Mouse (Mus musculus): ENCODE data around the gene Smok2a.
"Not testable (repeated sequence)": the region's sequence is repeated elsewhere in the genome, so short reads cannot be mapped to it uniquely, and the experiment has no call there.

Gene Smok2a

DNA sequence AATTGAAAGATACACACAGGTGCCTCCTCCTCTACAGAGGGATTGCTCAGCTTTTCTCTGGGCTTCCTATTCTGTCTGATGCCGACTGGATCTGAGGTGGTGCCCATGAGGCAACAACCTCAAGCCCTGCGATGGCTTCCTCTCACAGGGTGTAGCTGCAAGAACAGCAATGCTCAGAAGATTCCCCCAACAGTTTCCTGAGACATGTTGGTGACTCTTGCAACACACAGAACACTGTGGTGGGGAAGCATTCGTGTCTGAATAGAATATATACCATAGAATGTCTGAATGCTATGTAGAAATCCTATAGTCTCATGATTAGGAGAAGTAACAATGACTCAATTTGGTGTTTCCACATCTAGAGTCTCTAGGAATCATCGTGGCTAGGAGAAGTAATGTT lies 6.8 kb upstream of the Smok2a start:
- in situ Hi-C loops (cut with MboI, MseI), result loop anchor here (10.0 kb wide), 1 partner anchor 111 kb away; no protein-coding TSS in a partner anchor

DNA sequence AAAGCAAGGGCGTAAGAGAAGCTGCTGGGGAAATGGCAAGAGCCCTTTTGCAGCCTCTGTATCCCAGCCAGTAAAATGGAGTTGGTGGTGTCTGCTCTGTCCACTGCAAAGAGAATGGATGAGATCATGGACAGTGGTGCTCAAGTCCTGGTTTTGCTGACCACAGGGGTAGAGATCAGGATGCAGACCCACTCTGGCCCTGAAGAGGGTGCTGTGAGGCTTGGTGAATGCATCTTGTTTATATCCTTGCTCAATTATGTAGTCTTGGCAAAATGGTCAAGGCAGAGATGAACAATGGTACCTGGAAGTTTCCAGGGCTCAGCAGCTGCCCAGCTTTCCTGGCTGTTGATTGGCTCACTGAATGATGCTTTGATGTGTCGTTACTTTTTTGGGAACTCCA lies 5.4 kb upstream of the Smok2a start:
- in situ Hi-C loops (cut with MboI, MseI), result loop anchor here (10.0 kb wide), 1 partner anchor 109 kb away; no protein-coding TSS in a partner anchor

GRCm38 (mm10) chr17:13221921-13222320 lies 933 bp downstream of the Smok2a start:
- in situ Hi-C loops (cut with MboI, MseI), result not testable (repeated sequence)

DNA sequence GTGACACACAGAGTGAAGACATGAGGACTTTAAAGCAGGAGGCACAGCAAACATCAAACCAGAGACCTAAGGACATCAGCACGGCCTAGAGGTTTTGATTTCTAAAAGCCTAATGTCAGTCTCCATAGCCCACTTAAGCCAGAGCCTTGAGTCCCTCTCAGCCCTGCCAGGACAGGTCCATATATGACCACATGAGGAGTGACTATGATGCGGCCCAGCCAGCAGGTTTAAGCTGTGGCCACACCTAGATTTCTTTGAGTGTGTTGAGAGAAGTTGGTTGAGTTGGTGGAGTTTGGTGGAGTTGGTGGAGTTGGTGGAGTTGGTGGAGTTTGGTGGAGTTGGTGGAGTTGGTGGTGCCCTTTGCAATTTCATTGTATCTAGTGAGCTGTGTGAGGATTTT lies 9.0 kb downstream of the Smok2a start, which contains the start of gene Smok2b:
Gene Smok2b, plus strand, starts transcription at position 301 of the 400 bp plus-strand sequence.
- in situ Hi-C loops (cut with MboI, MseI), result not testable (repeated sequence)

DNA sequence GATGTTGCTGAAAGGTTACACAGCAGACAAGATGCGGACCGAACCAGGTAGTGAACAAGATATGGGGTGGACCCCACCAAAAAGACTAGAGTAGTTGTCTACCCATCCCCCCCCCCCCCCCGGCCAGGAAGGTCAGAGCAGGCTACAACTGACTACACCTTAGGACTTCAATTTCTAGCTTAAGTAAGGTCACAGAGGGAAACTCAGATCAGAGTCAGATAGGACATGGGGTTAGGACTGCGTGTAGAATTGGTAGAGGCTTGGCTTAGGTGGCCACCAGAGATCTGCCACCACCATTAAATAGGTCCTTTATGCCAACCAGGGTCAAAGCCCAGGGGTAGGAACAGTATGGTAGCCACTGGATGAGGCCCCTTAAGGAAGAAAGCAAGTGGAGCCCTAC lies 18.5 kb downstream of the Smok2a start:
- in situ Hi-C loops (cut with MboI, MseI), result loop anchor here (5.0 kb wide), 1 partner anchor 88 kb away; no protein-coding TSS in a partner anchor

- in situ Hi-C loops (cut with MboI, MseI), result not testable (repeated sequence)
Measured at GRCm38 (mm10) chr17:13240807-13241727, 20.1 kb downstream of the Smok2a start.

GRCm38 (mm10) chr17:13254786-13255185 lies 33.8 kb downstream of the Smok2a start:
- in situ Hi-C loops (cut with MboI, MseI), result loop anchor here (5.0 kb wide), 1 partner anchor 288 kb away; no protein-coding TSS in a partner anchor
